Mouse (Mus musculus) liver, embryonic 11.5 days (tissue): Measurements from ENCODE around the gene Dgat2l6. TPM values are rescaled to one million over a fixed set of nuclear protein-coding genes. Genes with fewer than 3 reads are reported as not detected.

ENCODE experiments used
- ATAC-seq: fragments of 200-750 bp; cut with Nextera tagmentation; replicated peaks from 2 replicates; pipeline ENCODE4 v1.8.0; 2017; ENCODE audit warnings: moderate number of reproducible peaks, mild to moderate bottlenecking, moderate TSS enrichment, moderate library complexity; ENCODE audit not compliant: low FRiP score
- DNase-seq: peaks from one replicate; pipeline ENCODE4 v3.0.0-alpha.2; 2017; ENCODE audit warnings: low spot score
- H3K27ac ChIP-seq: fragments of 300-500 bp; sonication (generic); 2 replicates; pipeline ENCODE4 v1.5.1; 2014; ENCODE audit warnings: mild to moderate bottlenecking, low read depth, low read length, control low read depth
- H3K27me3 ChIP-seq: fragments of 300-500 bp; sonication (generic); replicated peaks from 2 replicates; pipeline ENCODE4 v1.6.1; 2014; ENCODE audit warnings: low read length, mixed read lengths; ENCODE audit not compliant: control insufficient read depth, insufficient read depth
- H3K36me3 ChIP-seq: fragments of 300-500 bp; sonication (generic); 2 replicates; pipeline ENCODE4 v1.6.1; 2014; ENCODE audit warnings: mild to moderate bottlenecking, low read length, moderate library complexity, mixed read lengths; ENCODE audit not compliant: control insufficient read depth, insufficient read depth
- H3K4me1 ChIP-seq: fragments of 300-500 bp; sonication (generic); replicated peaks from 2 replicates; pipeline ENCODE4 v1.6.1; 2014; ENCODE audit warnings: low read length, mixed read lengths; ENCODE audit not compliant: control insufficient read depth, insufficient read depth
- H3K4me2 ChIP-seq: fragments of 300-500 bp; sonication (generic); 2 replicates; pipeline ENCODE4 v1.6.1; 2014; ENCODE audit warnings: mild to moderate bottlenecking, control low read depth, moderate library complexity
- H3K4me3 ChIP-seq: fragments of 300-500 bp; sonication (generic); 2 replicates; pipeline ENCODE4 v1.5.1; 2014; ENCODE audit warnings: low read depth, low read length, control low read depth
- H3K9ac ChIP-seq: fragments of 300-500 bp; sonication (generic); 2 replicates; pipeline ENCODE4 v1.6.1; 2014; ENCODE audit warnings: low read depth, low read length, control low read depth
- H3K9me3 ChIP-seq: fragments of 300-500 bp; sonication (generic); 2 replicates; pipeline ENCODE4 v1.6.1; 2016; ENCODE audit warnings: low read length, inconsistent platforms, mixed read lengths; ENCODE audit not compliant: control insufficient read depth
- WGBS: fragments of 180-500 bp; shearing (Covaris S2); extraction: QIAGEN DNeasy Blood & Tissue Kit; methylation state at CpG from one replicate; pipeline ENCODE4 v1.1.7; 2014; 5-methylcytosine and 5-hydroxymethylcytosine counted together
- polyA plus RNA-seq: library from polyadenylated mRNA; unstranded; fragments of >200 nt; fragmentation: Nextera tagmentation; extraction: Ambion mirVana; gene quantifications from 2 replicates; pipeline ENCODE4 v1.2.1, GENCODE M21; 2014

Dgat2l6 gene
- polyA plus RNA-seq, result not detected in 2 replicates

GRCm38 (mm10) chrX:100524471-100524870 is at the start of gene Dgat2l6:
TSS of gene Dgat2l6 (plus strand) at chrX:100524838.
- DNase-seq (no peak), ATAC-seq (no peak)
- Histone ChIP-seq H3K9me3 (no peaks in the 10 kb centered on the region), H3K9ac (no peak within 1 kb of the TSS), H3K27ac (no peak within 1 kb of the TSS), H3K4me1 (no peaks in the 10 kb centered on the region), H3K4me2 (no peak within 1 kb of the TSS), H3K36me3 (no peaks in the 10 kb centered on the region), H3K27me3 (peaks cover 11% of the 10 kb centered on the region), H3K4me3 (no peak within 1 kb of the TSS)
- WGBS, result 85% methylated on average over 4 of the region's 4 CpGs

GRCm38 (mm10) chrX:100475569-100476223 is 48.9 kb upstream of the Dgat2l6 start:
- Histone ChIP-seq H3K9ac (no peak overlapping the region), H3K27me3 (no peaks in the 10 kb centered on the region; the same call in 1 of the 2 replicates), H3K4me2 (no peak overlapping the region), H3K4me3 (no peak overlapping the region), H3K4me1 (no peaks in the 10 kb centered on the region; the same call in 1 of the 2 replicates), H3K36me3 (no peaks in the 10 kb centered on the region), H3K9me3 (no peaks in the 10 kb centered on the region), H3K27ac (no peak overlapping the region)
- DNase-seq (no peak), ATAC-seq (peak; percentile 34; the same call in 1 of the 2 replicates)
- 63% methylated on average over 4 of the region's 4 CpGs for WGBS

- H3K4me2 ChIP-seq, result no peak overlapping the region
- WGBS, result 46% methylated on average over 3 of the region's 3 CpGs
- peak; percentile 80 for ATAC-seq
- H3K9ac ChIP-seq, result no peak overlapping the region
- H3K9me3 ChIP-seq, result no peaks in the 10 kb centered on the region
- no peak overlapping the region for H3K27ac ChIP-seq
- H3K4me3 ChIP-seq, result no peak overlapping the region
- H3K36me3 ChIP-seq, result no peaks in the 10 kb centered on the region
- H3K27me3 ChIP-seq, result peaks cover 2% of the 10 kb centered on the region; the same call in 1 of the 2 replicates
- peak; percentile 33 for DNase-seq
- no peaks in the 10 kb centered on the region; the same call in 1 of the 2 replicates for H3K4me1 ChIP-seq
Measured at GRCm38 (mm10) chrX:100480317-100480716, 44.3 kb upstream of the Dgat2l6 start.

GRCm38 (mm10) chrX:100493500-100494067 is 31.1 kb upstream of the Dgat2l6 start:
- Histone ChIP-seq H3K9ac (peak overlapping the region; percentile 43), H3K4me3 (peak overlapping the region; percentile 66), H3K4me1 (peaks cover 4% of the 10 kb centered on the region; the same call in 1 of the 2 replicates), H3K4me2 (peak overlapping the region; percentile 66), H3K36me3 (no peaks in the 10 kb centered on the region), H3K9me3 (no peaks in the 10 kb centered on the region), H3K27me3 (peaks cover 18% of the 10 kb centered on the region), H3K27ac (no peak overlapping the region)
- ATAC-seq, result peak; percentile 74
- WGBS, result 14% methylated on average over 22 of the region's 22 CpGs
- no peak for DNase-seq

GRCm38 (mm10) chrX:100494068-100494978 is 30.3 kb upstream of the Dgat2l6 start, which contains the start of gene Igbp1:
TSS of gene Igbp1 (plus strand) at chrX:100494291.
- Histone ChIP-seq H3K4me2 (peak within 1 kb of the TSS; percentile 66), H3K27me3 (peaks cover 18% of the 10 kb centered on the region), H3K4me1 (peaks cover 4% of the 10 kb centered on the region; the same call in 1 of the 2 replicates), H3K4me3 (peak within 1 kb of the TSS; percentile 66), H3K36me3 (no peaks in the 10 kb centered on the region), H3K27ac (no peak within 1 kb of the TSS; the same call in 1 of the 2 replicates), H3K9me3 (no peaks in the 10 kb centered on the region), H3K9ac (peak within 1 kb of the TSS; percentile 75)
- WGBS, result 11% methylated on average over 32 of the region's 32 CpGs
- ATAC-seq (peak; percentile 94), DNase-seq (peak; percentile 66)

- Histone ChIP-seq H3K27ac (no peak overlapping the region), H3K4me1 (no peaks in the 10 kb centered on the region), H3K9me3 (no peaks in the 10 kb centered on the region), H3K36me3 (no peaks in the 10 kb centered on the region), H3K4me2 (no peak overlapping the region), H3K27me3 (peaks cover 2% of the 10 kb centered on the region; the same call in 1 of the 2 replicates), H3K9ac (no peak overlapping the region), H3K4me3 (no peak overlapping the region)
- ATAC-seq, result no peak
- DNase-seq, result no peak
- 83% methylated on average over 5 of the region's 5 CpGs for WGBS
Measured at GRCm38 (mm10) chrX:100504175-100504851, 20.3 kb upstream of the Dgat2l6 start.

- 83% methylated on average over 4 of the region's 4 CpGs for WGBS
- H3K4me3 ChIP-seq, result no peak overlapping the region
- H3K9me3 ChIP-seq, result no peaks in the 10 kb centered on the region
- no peak overlapping the region for H3K4me2 ChIP-seq
- DNase-seq (no peak), ATAC-seq (no peak)
- no peak overlapping the region for H3K27ac ChIP-seq
- no peak overlapping the region for H3K9ac ChIP-seq
- H3K36me3 ChIP-seq, result no peaks in the 10 kb centered on the region
- no peaks in the 10 kb centered on the region for H3K4me1 ChIP-seq
- H3K27me3 ChIP-seq, result no peaks in the 10 kb centered on the region
Measured at GRCm38 (mm10) chrX:100508164-100508563, 16.5 kb upstream of the Dgat2l6 start.

GRCm38 (mm10) chrX:100509921-100510320 is 14.7 kb upstream of the Dgat2l6 start:
- H3K27ac ChIP-seq, result no peak overlapping the region
- H3K27me3 ChIP-seq, result no peaks in the 10 kb centered on the region
- H3K4me1 ChIP-seq, result no peaks in the 10 kb centered on the region
- WGBS, result 86% methylated on average over 3 of the region's 3 CpGs
- ATAC-seq (no peak), DNase-seq (no peak)
- no peaks in the 10 kb centered on the region for H3K36me3 ChIP-seq
- H3K4me2 ChIP-seq, result no peak overlapping the region
- H3K9me3 ChIP-seq, result no peaks in the 10 kb centered on the region
- H3K9ac ChIP-seq, result no peak overlapping the region
- H3K4me3 ChIP-seq, result no peak overlapping the region
